Mouse (Mus musculus): Measurements from ENCODE around the gene Ranbp9. TPM values are rescaled to one million over a fixed set of nuclear protein-coding genes. Genes with fewer than 3 reads are reported as not detected.
A peak's percentile ranks its signal among the peaks of the same experiment; 100 is the strongest.

Ranbp9 gene
- polyA plus RNA-seq, 1 experiment from 2014 or later = 12.5 TPM

DNA sequence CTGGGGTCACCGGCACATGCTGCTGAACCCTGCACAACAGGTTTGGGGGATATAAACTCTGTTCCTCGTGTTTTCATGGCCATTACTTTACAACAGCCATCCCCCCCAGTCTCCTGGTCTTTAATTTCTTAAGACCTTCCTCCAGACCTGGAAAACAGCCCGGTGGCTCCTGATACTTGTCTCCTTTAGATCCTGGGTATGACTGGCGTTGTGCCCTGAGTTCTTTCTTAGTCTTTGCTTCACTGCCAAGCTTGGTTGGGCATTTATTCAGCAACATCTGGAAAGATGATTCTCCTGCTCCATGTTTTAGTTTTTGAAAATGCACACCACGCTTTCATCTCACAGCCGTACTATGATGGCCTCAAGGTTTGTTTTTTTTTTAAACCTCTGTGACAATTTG is 38.2 kb upstream of the Ranbp9 start:
- H3K4me3 ChIP-seq (ENCODE audit: low read depth, low read length) = no peak overlapping the region
- no peaks in the 10 kb centered on the region for H3K9me3 ChIP-seq (replicated peaks; ENCODE audit: control insufficient read depth, low read length, poor library complexity, severe bottlenecking)
- no peak for ATAC-seq
- H3K4me1 ChIP-seq (ENCODE audit: control insufficient read depth, insufficient read depth, low read length) = no peaks in the 10 kb centered on the region; the same call in 1 of the 2 replicates
- no peaks in the 10 kb centered on the region for H3K36me3 ChIP-seq (ENCODE audit: control insufficient read depth, insufficient read depth, low read length)
- no peak overlapping the region for H3K4me2 ChIP-seq (ENCODE audit: low read length)
- H3K9ac ChIP-seq (ENCODE audit: low read depth, low read length) = no peak overlapping the region
- 80% methylated on average over 6 of the region's 6 CpGs for WGBS
- H3K27me3 ChIP-seq (ENCODE audit: control insufficient read depth, insufficient read depth, low read depth, low read length) = no peaks in the 10 kb centered on the region
- H3K27ac ChIP-seq (ENCODE audit: low read length) = no peak overlapping the region

DNA sequence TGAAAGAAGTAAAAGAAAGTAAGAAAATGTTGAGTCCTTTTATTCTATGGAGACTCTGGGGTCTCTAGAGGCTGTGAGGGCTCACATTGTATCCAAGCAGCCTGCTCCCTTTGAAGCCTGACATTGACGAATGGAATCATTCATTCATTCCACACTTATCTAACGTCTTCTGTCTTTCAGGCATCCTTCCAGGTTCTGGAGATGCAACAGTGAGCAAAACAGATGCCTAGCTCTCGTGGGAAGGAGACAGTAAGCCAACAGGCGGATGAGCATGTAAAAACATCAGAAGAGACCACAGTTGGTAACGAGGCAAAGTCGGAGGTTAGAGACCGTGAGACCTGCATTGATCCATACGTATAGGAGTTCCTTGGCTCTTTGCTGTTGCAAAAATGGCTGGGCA is 36.3 kb upstream of the Ranbp9 start:
- no peaks in the 10 kb centered on the region for H3K36me3 ChIP-seq (ENCODE audit: control insufficient read depth, insufficient read depth, low read length)
- no peak overlapping the region for H3K27ac ChIP-seq (ENCODE audit: low read length)
- H3K4me3 ChIP-seq (ENCODE audit: low read depth, low read length) = no peak overlapping the region
- no peaks in the 10 kb centered on the region for H3K27me3 ChIP-seq (ENCODE audit: control insufficient read depth, insufficient read depth, low read depth, low read length)
- H3K9ac ChIP-seq (ENCODE audit: low read depth, low read length) = no peak overlapping the region
- no peaks in the 10 kb centered on the region for H3K4me1 ChIP-seq (ENCODE audit: control insufficient read depth, insufficient read depth, low read length)
- H3K9me3 ChIP-seq (replicated peaks; ENCODE audit: control insufficient read depth, low read length, poor library complexity, severe bottlenecking) = no peaks in the 10 kb centered on the region
- 65% methylated on average over 8 of the region's 8 CpGs for WGBS
- ATAC-seq = no peak
- H3K4me2 ChIP-seq (ENCODE audit: low read length) = no peak overlapping the region

DNA sequence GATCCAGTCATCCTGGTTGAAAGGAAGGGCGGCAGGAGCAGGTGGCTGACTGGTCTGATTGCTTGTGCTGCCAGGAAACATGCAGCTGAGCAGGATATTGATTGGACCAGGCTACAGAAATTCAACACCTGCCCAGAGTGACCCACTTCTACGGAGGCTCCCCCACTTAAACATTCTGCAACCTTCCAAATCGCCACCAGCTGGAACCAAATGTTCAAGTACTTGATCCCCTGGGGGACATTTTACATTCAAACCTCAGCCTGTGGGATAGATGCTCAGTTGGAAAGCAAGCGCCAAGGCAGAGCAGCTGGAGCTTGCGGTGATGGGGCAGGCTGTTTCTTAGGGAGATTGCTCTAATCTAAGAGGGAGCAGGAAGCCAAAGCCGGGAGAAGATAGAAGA is 35.8 kb upstream of the Ranbp9 start:
- ATAC-seq = no peak
- no peak overlapping the region for H3K4me3 ChIP-seq (ENCODE audit: low read depth, low read length)
- 35% methylated on average over 6 of the region's 6 CpGs for whole genome bisulfite sequencing

DNA sequence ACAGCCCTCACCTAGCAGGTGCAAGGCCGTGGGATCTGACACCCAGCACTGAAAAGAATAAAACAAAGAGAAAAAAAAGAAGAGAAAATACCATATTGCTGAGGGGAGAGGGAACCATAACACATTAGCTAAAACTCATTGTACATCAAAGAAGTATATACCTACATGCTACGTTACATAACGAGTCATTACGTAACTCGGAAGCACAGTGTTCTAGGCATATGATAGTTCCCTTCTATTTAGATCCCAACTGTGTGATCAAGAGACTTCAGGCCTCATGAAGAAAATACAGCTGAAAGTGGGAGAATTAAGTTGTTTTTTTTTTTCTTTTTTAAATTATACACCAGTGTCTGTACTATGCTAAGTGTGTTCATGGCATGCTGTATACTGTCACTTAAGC is 35.0 kb upstream of the Ranbp9 start:
- Histone ChIP-seq H3K4me1 (ENCODE audit: control insufficient read depth, insufficient read depth, low read length) (no peaks in the 10 kb centered on the region), H3K4me3 (ENCODE audit: low read depth, low read length) (no peak overlapping the region), H3K27ac (ENCODE audit: low read length) (no peak overlapping the region), H3K9me3 (replicated peaks; ENCODE audit: control insufficient read depth, low read length, poor library complexity, severe bottlenecking) (no peaks in the 10 kb centered on the region), H3K27me3 (ENCODE audit: control insufficient read depth, insufficient read depth, low read depth, low read length) (no peaks in the 10 kb centered on the region), H3K4me2 (ENCODE audit: low read length) (no peak overlapping the region), H3K9ac (ENCODE audit: low read depth, low read length) (no peak overlapping the region), H3K36me3 (ENCODE audit: control insufficient read depth, insufficient read depth, low read length) (no peaks in the 10 kb centered on the region)
- no peak for ATAC-seq
- WGBS = 97% methylated on average over 5 of the region's 5 CpGs

More for the DNA sequence above, 35.8 kb upstream of the Ranbp9 start:
- Histone ChIP-seq H3K9ac (ENCODE audit: low read depth, low read length) (no peak overlapping the region), H3K27me3 (ENCODE audit: control insufficient read depth, insufficient read depth, low read depth, low read length) (no peaks in the 10 kb centered on the region), H3K27ac (ENCODE audit: low read length) (no peak overlapping the region), H3K9me3 (replicated peaks; ENCODE audit: control insufficient read depth, low read length, poor library complexity, severe bottlenecking) (no peaks in the 10 kb centered on the region), H3K4me1 (ENCODE audit: control insufficient read depth, insufficient read depth, low read length) (no peaks in the 10 kb centered on the region), H3K36me3 (ENCODE audit: control insufficient read depth, insufficient read depth, low read length) (no peaks in the 10 kb centered on the region), H3K4me2 (ENCODE audit: low read length) (no peak overlapping the region)

DNA sequence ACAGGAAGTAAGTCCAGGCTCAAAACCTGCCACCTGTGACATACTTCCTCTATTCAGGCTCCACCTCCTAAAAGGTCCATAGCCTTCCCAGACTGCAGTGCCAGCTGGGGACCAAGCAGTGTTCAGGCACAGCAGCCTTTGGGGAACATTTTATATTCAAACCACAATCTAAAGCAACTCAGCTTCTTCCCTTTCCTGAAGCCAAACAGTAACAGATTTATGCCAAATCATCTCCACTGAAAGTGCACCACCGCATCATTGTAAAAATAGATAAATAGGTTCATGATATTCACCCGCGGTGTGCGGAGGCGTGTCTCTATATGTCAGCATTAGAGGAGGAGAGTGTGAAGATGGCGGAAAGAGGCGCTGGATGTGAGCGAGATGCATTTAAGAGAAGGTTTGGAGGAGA is 33.9 kb upstream of the Ranbp9 start:
- 80% methylated on average over 8 of the region's 8 CpGs for WGBS
- Histone ChIP-seq H3K9ac (ENCODE audit: low read depth, low read length) (no peak overlapping the region), H3K36me3 (ENCODE audit: control insufficient read depth, insufficient read depth, low read length) (no peaks in the 10 kb centered on the region), H3K27me3 (ENCODE audit: control insufficient read depth, insufficient read depth, low read depth, low read length) (no peaks in the 10 kb centered on the region), H3K4me2 (ENCODE audit: low read length) (no peak overlapping the region), H3K4me1 (ENCODE audit: control insufficient read depth, insufficient read depth, low read length) (no peaks in the 10 kb centered on the region), H3K4me3 (ENCODE audit: low read depth, low read length) (no peak overlapping the region), H3K9me3 (replicated peaks; ENCODE audit: control insufficient read depth, low read length, poor library complexity, severe bottlenecking) (no peaks in the 10 kb centered on the region), H3K27ac (ENCODE audit: low read length) (no peak overlapping the region)
- no peak for ATAC-seq

DNA sequence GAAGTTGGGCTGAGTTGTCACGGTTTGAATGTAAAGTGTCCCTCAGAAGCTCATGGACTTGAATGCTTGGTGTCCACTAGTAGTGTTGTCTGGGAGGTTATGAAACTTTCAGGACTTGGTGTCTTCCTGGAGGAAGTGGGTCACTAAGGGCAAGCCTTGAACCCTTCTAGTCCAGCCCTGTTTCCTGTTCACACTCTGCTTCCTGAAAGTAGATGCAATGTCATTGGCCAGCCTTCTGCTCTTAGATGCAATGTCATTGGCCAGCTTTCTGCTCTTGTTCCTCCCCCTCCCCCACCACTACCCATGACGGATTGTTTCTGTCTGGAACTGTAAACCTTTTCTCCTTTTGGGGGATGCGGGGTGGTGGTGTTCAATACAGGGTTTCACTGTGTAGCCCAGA is 31.7 kb upstream of the Ranbp9 start:
- ATAC-seq = no peak
- Histone ChIP-seq H3K9ac (ENCODE audit: low read depth, low read length) (no peak overlapping the region), H3K4me3 (ENCODE audit: low read depth, low read length) (no peak overlapping the region), H3K27ac (ENCODE audit: low read length) (no peak overlapping the region), H3K4me2 (ENCODE audit: low read length) (no peak overlapping the region), H3K27me3 (ENCODE audit: control insufficient read depth, insufficient read depth, low read depth, low read length) (no peaks in the 10 kb centered on the region), H3K9me3 (replicated peaks; ENCODE audit: control insufficient read depth, low read length, poor library complexity, severe bottlenecking) (no peaks in the 10 kb centered on the region), H3K36me3 (ENCODE audit: control insufficient read depth, insufficient read depth, low read length) (no peaks in the 10 kb centered on the region), H3K4me1 (ENCODE audit: control insufficient read depth, insufficient read depth, low read length) (no peaks in the 10 kb centered on the region)
- 92% methylated on average over 3 of the region's 3 CpGs for WGBS

DNA sequence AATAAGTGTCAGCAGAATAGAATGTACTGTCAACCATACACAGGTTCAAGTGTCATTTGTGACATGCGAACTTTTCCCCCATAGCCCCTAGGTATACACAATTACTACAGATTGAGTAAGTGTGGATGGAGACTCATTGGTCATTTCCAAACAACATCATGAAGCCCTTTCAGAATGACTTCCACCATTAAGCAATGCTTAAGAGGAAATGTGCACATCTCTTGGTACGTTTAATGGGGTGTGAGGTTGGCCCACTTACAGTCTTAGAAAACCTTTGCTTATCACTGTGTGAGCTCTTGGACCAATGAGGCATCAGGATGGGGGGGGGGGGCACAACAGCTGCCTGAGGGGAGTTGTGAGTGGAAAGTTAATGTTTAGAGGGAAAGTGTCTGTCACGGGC is 24.7 kb upstream of the Ranbp9 start:
- Histone ChIP-seq H3K4me1 (ENCODE audit: control insufficient read depth, insufficient read depth, low read length) (peaks cover 9% of the 10 kb centered on the region; the same call in 1 of the 2 replicates), H3K4me2 (ENCODE audit: low read length) (no peak overlapping the region), H3K9ac (ENCODE audit: low read depth, low read length) (no peak overlapping the region), H3K9me3 (replicated peaks; ENCODE audit: control insufficient read depth, low read length, poor library complexity, severe bottlenecking) (no peaks in the 10 kb centered on the region), H3K27me3 (ENCODE audit: control insufficient read depth, insufficient read depth, low read depth, low read length) (no peaks in the 10 kb centered on the region), H3K36me3 (ENCODE audit: control insufficient read depth, insufficient read depth, low read length) (no peaks in the 10 kb centered on the region), H3K27ac (ENCODE audit: low read length) (no peak overlapping the region), H3K4me3 (ENCODE audit: low read depth, low read length) (no peak overlapping the region)
- WGBS = 96% methylated on average over 3 of the region's 3 CpGs
- ATAC-seq = no peak

DNA sequence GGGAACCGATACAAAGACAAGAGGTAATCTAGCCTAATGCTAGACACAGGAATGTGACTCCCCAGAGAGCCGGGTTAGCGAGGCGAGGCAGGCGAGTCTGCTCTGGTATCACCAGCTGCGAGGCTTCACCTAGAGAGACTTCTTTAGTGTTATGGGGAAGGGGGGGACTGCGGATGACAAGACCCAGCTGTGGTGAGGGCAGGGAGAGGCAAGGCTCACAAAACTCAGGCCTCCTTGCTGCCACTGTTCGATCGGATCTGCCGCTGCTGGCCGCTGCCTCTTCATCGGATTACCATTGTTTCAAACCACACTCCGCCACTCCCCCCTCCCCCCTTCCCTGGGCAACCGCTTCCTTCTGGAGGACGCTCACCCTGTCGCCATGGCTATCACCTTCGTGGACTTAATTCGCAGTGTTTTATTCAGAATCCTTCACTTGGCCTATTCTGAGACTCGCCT is 22.3 kb upstream of the Ranbp9 start:
- H3K36me3 ChIP-seq (ENCODE audit: control insufficient read depth, insufficient read depth, low read length) = no peaks in the 10 kb centered on the region
- H3K27ac ChIP-seq (ENCODE audit: low read length) = peak overlapping the region; percentile 48
- peak overlapping the region; percentile 5; the same call in 1 of the 2 replicates for H3K4me3 ChIP-seq (ENCODE audit: low read depth, low read length)
- no peaks in the 10 kb centered on the region for H3K27me3 ChIP-seq (ENCODE audit: control insufficient read depth, insufficient read depth, low read depth, low read length)
- H3K4me2 ChIP-seq (ENCODE audit: low read length) = peak overlapping the region; percentile 55
- peaks cover 9% of the 10 kb centered on the region; the same call in 1 of the 2 replicates for H3K4me1 ChIP-seq (ENCODE audit: control insufficient read depth, insufficient read depth, low read length)
- 1% methylated on average over 18 of the region's 19 CpGs for WGBS
- H3K9me3 ChIP-seq (replicated peaks; ENCODE audit: control insufficient read depth, low read length, poor library complexity, severe bottlenecking) = no peaks in the 10 kb centered on the region
- peak overlapping the region; percentile 32; the same call in 1 of the 2 replicates for H3K9ac ChIP-seq (ENCODE audit: low read depth, low read length)
- ATAC-seq = peak; percentile 59

DNA sequence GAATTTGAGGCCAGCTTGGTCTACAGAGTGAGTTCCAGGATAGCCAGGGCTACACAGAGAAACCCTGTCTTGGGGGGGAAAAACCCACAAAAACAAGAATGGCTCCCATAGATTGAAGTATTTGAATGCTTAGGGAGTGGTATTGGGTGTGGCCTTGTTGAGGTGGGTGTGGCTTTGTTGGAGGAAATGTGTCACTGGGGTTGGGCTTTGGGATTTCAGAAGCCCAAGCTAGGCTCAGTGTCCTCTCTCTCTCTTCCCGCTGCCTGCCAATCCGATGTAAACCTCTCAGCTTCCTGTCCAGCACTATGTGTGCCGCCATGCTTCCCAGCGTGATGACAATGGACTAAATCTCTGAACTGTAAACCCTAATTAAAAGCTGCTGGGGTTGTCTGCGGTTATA is 20.5 kb upstream of the Ranbp9 start:
- Histone ChIP-seq H3K4me1 (ENCODE audit: control insufficient read depth, insufficient read depth, low read length) (peaks cover 9% of the 10 kb centered on the region; the same call in 1 of the 2 replicates), H3K9me3 (replicated peaks; ENCODE audit: control insufficient read depth, low read length, poor library complexity, severe bottlenecking) (no peaks in the 10 kb centered on the region), H3K27ac (ENCODE audit: low read length) (no peak overlapping the region), H3K9ac (ENCODE audit: low read depth, low read length) (no peak overlapping the region), H3K4me2 (ENCODE audit: low read length) (no peak overlapping the region), H3K4me3 (ENCODE audit: low read depth, low read length) (no peak overlapping the region), H3K27me3 (ENCODE audit: control insufficient read depth, insufficient read depth, low read depth, low read length) (no peaks in the 10 kb centered on the region), H3K36me3 (ENCODE audit: control insufficient read depth, insufficient read depth, low read length) (no peaks in the 10 kb centered on the region)
- 68% methylated on average over 5 of the region's 5 CpGs for WGBS
- ATAC-seq = no peak

Data from midbrain, embryonic 16.5 days (tissue).